Mouse (Mus musculus) ovary, postnatal 14 days (tissue): Measurements from ENCODE around the gene Usp5.
"Not testable (repeated sequence)": the region's sequence is repeated elsewhere in the genome, so short reads cannot be mapped to it uniquely, and the experiment has no call there.

Experiments
- DNase-seq: peaks from one replicate; pipeline ENCODE4 v3.0.0; 2022; ENCODE audit warnings: low spot score

The Usp5 gene

GRCm38 (mm10) chr6:124840241-124841167, 11.2 kb upstream of the Usp5 start, which contains the start of gene Gnb3:
Gnb3 (minus strand) TSS chr6:124840275.
- DNase-seq: no peak

- no peak for DNase-seq
Observed at GRCm38 (mm10) chr6:124839805-124840204, 10.5 kb upstream of the Usp5 start.

- no peak for DNase-seq
Observed at GRCm38 (mm10) chr6:124836411-124836810, 7.1 kb upstream of the Usp5 start.

- DNase-seq: no peak
Observed at GRCm38 (mm10) chr6:124835531-124835930, 6.2 kb upstream of the Usp5 start.

GRCm38 (mm10) chr6:124834512-124835081, 5.3 kb upstream of the Usp5 start:
- no peak for DNase-seq

- DNase-seq: no peak
Observed at GRCm38 (mm10) chr6:124831649-124832048, 2.4 kb upstream of the Usp5 start.

GRCm38 (mm10) chr6:124831199-124831598, 1.9 kb upstream of the Usp5 start:
- not testable (repeated sequence) for DNase-seq

- peak; percentile 83 for DNase-seq
Observed at GRCm38 (mm10) chr6:124829799-124830700, 766 bp upstream of the Usp5 start.

- peak; percentile 38 for DNase-seq
Observed at GRCm38 (mm10) chr6:124828101-124828592, 1.1 kb downstream of the Usp5 start.

- no peak for DNase-seq
Observed at GRCm38 (mm10) chr6:124822049-124822448, 7.2 kb downstream of the Usp5 start.

GRCm38 (mm10) chr6:124820891-124821290, 8.4 kb downstream of the Usp5 start:
- DNase-seq: no peak

GRCm38 (mm10) chr6:124817971-124818370, 11.3 kb downstream of the Usp5 start:
- DNase-seq: no peak

- DNase-seq: no peak
Observed at GRCm38 (mm10) chr6:124817563-124817962, 11.7 kb downstream of the Usp5 start.

- DNase-seq: no peak
Observed at GRCm38 (mm10) chr6:124817125-124817524, 12.2 kb downstream of the Usp5 start.

GRCm38 (mm10) chr6:124816611-124817010, 12.7 kb downstream of the Usp5 start:
- DNase-seq: no peak

GRCm38 (mm10) chr6:124814858-124815774, 14.2 kb downstream of the Usp5 start:
- DNase-seq: no peak

GRCm38 (mm10) chr6:124814448-124814847, 14.8 kb downstream of the Usp5 start:
- no peak for DNase-seq

GRCm38 (mm10) chr6:124813933-124814332, 15.4 kb downstream of the Usp5 start, which contains the start of gene Tpi1:
Tpi1 (minus strand) TSS chr6:124814296.
- peak; percentile 91 for DNase-seq

- DNase-seq: peak; percentile 43
Observed at GRCm38 (mm10) chr6:124813496-124813895, 15.8 kb downstream of the Usp5 start.

- DNase-seq: no peak
Observed at GRCm38 (mm10) chr6:124812848-124813247, 16.4 kb downstream of the Usp5 start.
